Mouse (Mus musculus) B cell, adult (primary cell): ENCODE data around the gene Lztfl1. TPM values are rescaled to one million over a fixed set of nuclear protein-coding genes. Genes with fewer than 3 reads are reported as not detected.

Experiments used
- total RNA-seq: library from RNA; stranded (reverse); gene quantifications from 4 replicates; pipeline ENCODE4 v1.2.4, GENCODE M21; 2023; ENCODE audit not compliant: inconsistent age

The Lztfl1 gene
- 197 to 249 TPM (median 240 TPM) in 4 replicates for total RNA-seq

GRCm38 (mm10) chr9:123717186-123718008 lies at the start of gene Lztfl1:
Lztfl1 (minus strand) TSS chr9:123717697.

GRCm38 (mm10) chr9:123678327-123679105 lies 39.0 kb downstream of the Lztfl1 start, which contains the start of the genes Ccr9 and Slc6a20a:
Ccr9 (plus strand) TSS chr9:123678439.
Slc6a20a (minus strand) TSS chr9:123678885.

Other genes starting within 250 kb of the Lztfl1 start
- gene Limd1, start 239.0 kb downstream of the Lztfl1 start, total RNA-seq = 124 to 140 TPM (median 138 TPM) in 4 replicates
- gene Sacm1l, start 187.9 kb downstream of the Lztfl1 start, total RNA-seq = 24.0 to 28.0 TPM (median 25.2 TPM) in 4 replicates
- gene Slc6a20b, start 85.1 kb downstream of the Lztfl1 start, total RNA-seq = not detected in 4 replicates
- 0.58 to 1.3 TPM (median 1.2 TPM) in 4 replicates for gene Ccr9, start 39.3 kb downstream of the Lztfl1 start, total RNA-seq
- not detected in 4 replicates for gene Slc6a20a, start 38.8 kb downstream of the Lztfl1 start, total RNA-seq
- 0.27 TPM in 1 of 4 replicates, not detected in the others for gene Cxcr6, start 88.8 kb upstream of the Lztfl1 start, total RNA-seq
- gene Fyco1, start 134.2 kb upstream of the Lztfl1 start, total RNA-seq = 37.9 to 46.3 TPM (median 41.0 TPM) in 4 replicates
- gene Xcr1, start 144.3 kb upstream of the Lztfl1 start, total RNA-seq = 0.10 to 0.22 TPM in 2 of 4 replicates, not detected in the others